In genomic region chr10:66920761-66921684, GRCm38 (mm10) we compare ENCODE assay signal across 7 mouse cellular contexts.
DNase-seq lines count a peak whose midpoint lies in the region; ATAC-seq lines count a peak whose summit lies in the region.

No protein-coding gene starts in this region.

- H3K4me2 ChIP-seq in intestine, embryonic 14.5 days (ENCODE audit: low read length): peak overlapping the region; percentile 49

- peak; percentile 94 for DNase-seq in adrenal gland, adult 8-10 months
- peak; percentile 85 for DNase-seq in embryo, embryonic 11 days
- peak; percentile 88 for DNase-seq in gastrocnemius, postnatal 36 days
- DNase-seq in intestine, embryonic 14.5 days (ENCODE audit: low spot score): peak; percentile 86
- DNase-seq in left cerebral cortex, postnatal 14 days (ENCODE audit: low spot score in 2 of 2): peak; percentile 91 to 94
- peak; percentile 81 for DNase-seq in right cerebral cortex, postnatal 25 days

- H3K4me1 ChIP-seq in intestine, embryonic 14.5 days (replicated peaks; ENCODE audit: control insufficient read depth, insufficient read depth, low read length): peaks cover 30% of the 10 kb centered on the region

- peak overlapping the region; percentile 12; the same call in 1 of the 2 replicates for H3K4me3 ChIP-seq in intestine, embryonic 14.5 days (ENCODE audit: low read depth, low read length)

- peak overlapping the region; percentile 85 for H3K27ac ChIP-seq in intestine, embryonic 14.5 days (ENCODE audit: low read depth)

- H3K36me3 ChIP-seq in intestine, embryonic 14.5 days (ENCODE audit: control insufficient read depth, insufficient read depth, low read length): no peaks in the 10 kb centered on the region

- intact Hi-C loops in gastrocnemius, postnatal 36 days (cut with DNase I): no loop called here
- intact Hi-C loops in left cerebral cortex, postnatal 14 days (cut with DNase I): loop anchor here (5.0 kb wide), 1 partner anchor 81 kb away; no protein-coding TSS in a partner anchor

- WGBS in intestine, embryonic 14.5 days: 6% methylated on average over 27 of the region's 27 CpGs

- H3K9me3 ChIP-seq in intestine, embryonic 14.5 days (ENCODE audit: control insufficient read depth, low read length): no peaks in the 10 kb centered on the region

- peak; percentile 70 for ATAC-seq in intestine, embryonic 14.5 days (replicated peaks; ENCODE audit: low FRiP score, low TSS enrichment, low read depth)
- peak; percentile 74 for ATAC-seq in megakaryocyte-erythroid progenitor cell, adult 5-6 weeks (replicated peaks; ENCODE audit: low FRiP score, low TSS enrichment, poor library complexity, severe bottlenecking)

- H3K9ac ChIP-seq in intestine, embryonic 14.5 days (ENCODE audit: low read length): peak overlapping the region; percentile 8; the same call in 1 of the 2 replicates

- H3K27me3 ChIP-seq in intestine, embryonic 14.5 days (replicated peaks; ENCODE audit: control insufficient read depth, insufficient read depth, low read length): no peaks in the 10 kb centered on the region

Comparison
In these comparisons a context has a peak if more than half of its experiments do, and no peak if none do; other contexts are left out.
1. Peak in every context shown above with its lines: DNase-seq, ATAC-seq, H3K4me3 ChIP-seq and H3K27ac ChIP-seq.